Mouse (Mus musculus) bone marrow macrophage, adult 2 months (primary cell): Measurements from ENCODE around the gene Hoxb3.

ENCODE experiments used
- CTCF ChIP-seq: IDR thresholded peaks from 2 replicates; pipeline ENCODE4 v1.5.1; 2012; ENCODE audit warnings: low read depth, mild to moderate bottlenecking, low read length, moderate library complexity
- POLR2A ChIP-seq: IDR thresholded peaks from 2 replicates; pipeline ENCODE4 v1.6.1; 2012; ENCODE audit warnings: mild to moderate bottlenecking, low read depth, low read length, borderline replicate concordance

- TF ChIP-seq POLR2A (no peak), CTCF (no peak)
Measured at GRCm38 (mm10) chr11:96320688-96321087, 2.4 kb upstream of the Hoxb3 start.
